Mouse (Mus musculus) ES-Bruce4 (cell line): ENCODE results near the gene Mxd1.

Source experiments
- CTCF ChIP-seq: IDR thresholded peaks from one replicate; pipeline ENCODE4 v1.8.1; 2011; ENCODE audit warnings: low read depth, low read length
- EP300 ChIP-seq: IDR thresholded peaks from 2 replicates; pipeline ENCODE4 v1.6.1; 2011; ENCODE audit warnings: low read depth, low read length; ENCODE audit not compliant: insufficient read depth
- POLR2A ChIP-seq: IDR thresholded peaks from one replicate; pipeline ENCODE4 v1.8.1; 2011; ENCODE audit warnings: low read length; ENCODE audit not compliant: insufficient read depth

GRCm38 (mm10) chr6:86615301-86615700 lies 53.7 kb downstream of the Mxd1 start:
- TF ChIP-seq CTCF, result no peak
- no peak for TF ChIP-seq POLR2A
- TF ChIP-seq EP300, result no peak
